Mouse (Mus musculus): ENCODE results near the gene Akap2.
"Not testable (repeated sequence)": the region's sequence is repeated elsewhere in the genome, so short reads cannot be mapped to it uniquely, and the experiment has no call there.

Gene Akap2

DNA sequence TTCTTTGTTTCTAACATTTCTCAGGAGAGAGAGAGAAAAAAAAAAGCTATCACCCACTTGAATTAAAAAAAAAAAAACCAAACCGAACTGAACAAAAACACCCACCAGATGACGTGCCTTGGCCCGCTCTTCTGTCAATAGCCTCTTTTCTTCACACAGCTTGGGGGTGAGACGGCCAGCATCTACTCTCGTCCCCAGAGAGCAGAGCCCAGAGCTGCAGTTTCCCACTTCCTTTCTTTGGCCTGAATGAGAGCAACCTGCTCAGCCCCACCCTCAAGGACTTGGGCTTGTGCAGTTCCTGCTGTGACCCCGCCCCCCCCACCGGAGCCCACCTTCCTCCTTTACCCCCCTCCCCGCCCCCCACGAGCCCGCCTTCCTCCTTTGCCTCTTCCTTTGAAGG lies 150.0 kb downstream of the Akap2 start:
- no peak for DNase-seq (ENCODE audit: low spot score)

DNA sequence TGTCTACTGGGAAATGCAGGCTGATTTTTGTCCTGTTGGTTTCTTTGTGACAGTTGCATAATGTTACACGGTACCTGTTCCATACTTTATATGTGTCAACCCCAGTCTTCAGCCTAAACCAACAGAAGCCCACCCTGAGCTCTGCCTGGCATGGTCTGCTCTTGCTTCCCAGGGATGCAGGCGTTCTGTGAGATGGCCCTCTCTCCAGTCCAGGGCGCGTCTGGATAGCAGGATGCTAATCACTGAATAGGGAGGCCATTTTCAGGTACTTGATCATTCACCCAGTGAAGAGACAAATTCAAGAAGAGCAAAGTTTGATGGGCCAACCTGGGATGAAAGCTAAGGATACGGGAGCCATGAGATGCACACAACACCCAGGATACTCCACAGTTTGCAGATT lies 161.7 kb downstream of the Akap2 start:
- no peak for DNase-seq (ENCODE audit: low spot score)

- no peak for DNase-seq (ENCODE audit: low spot score)
Measured at GRCm38 (mm10) chr4:57879804-57880357, 162.4 kb downstream of the Akap2 start.

- no peak for DNase-seq (ENCODE audit: low spot score)
Measured at GRCm38 (mm10) chr4:57883520-57884421, 166.3 kb downstream of the Akap2 start.

- no peak for DNase-seq (ENCODE audit: low spot score)
Measured at GRCm38 (mm10) chr4:57884511-57884910, 167.1 kb downstream of the Akap2 start.

DNA sequence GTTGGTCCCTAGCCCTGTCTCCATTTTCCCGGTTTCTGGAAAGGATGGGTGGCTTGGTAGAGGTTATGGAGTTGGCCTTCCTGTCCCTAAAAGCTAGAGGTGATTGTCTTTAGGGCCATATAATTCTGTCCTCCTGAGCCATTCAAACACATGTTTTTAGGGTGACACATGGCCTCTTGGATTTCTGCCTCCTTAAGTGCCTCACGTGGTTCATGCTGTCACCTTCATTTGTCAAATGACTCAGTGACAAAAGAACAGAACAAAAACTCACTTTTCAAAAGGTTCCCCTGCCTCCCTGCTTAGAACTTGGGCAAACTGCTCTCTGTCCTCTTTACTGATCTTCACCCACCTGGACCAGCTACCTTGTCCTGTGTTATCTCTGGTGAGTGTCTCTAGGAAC lies 167.7 kb downstream of the Akap2 start:
- no peak for DNase-seq (ENCODE audit: low spot score)

DNA sequence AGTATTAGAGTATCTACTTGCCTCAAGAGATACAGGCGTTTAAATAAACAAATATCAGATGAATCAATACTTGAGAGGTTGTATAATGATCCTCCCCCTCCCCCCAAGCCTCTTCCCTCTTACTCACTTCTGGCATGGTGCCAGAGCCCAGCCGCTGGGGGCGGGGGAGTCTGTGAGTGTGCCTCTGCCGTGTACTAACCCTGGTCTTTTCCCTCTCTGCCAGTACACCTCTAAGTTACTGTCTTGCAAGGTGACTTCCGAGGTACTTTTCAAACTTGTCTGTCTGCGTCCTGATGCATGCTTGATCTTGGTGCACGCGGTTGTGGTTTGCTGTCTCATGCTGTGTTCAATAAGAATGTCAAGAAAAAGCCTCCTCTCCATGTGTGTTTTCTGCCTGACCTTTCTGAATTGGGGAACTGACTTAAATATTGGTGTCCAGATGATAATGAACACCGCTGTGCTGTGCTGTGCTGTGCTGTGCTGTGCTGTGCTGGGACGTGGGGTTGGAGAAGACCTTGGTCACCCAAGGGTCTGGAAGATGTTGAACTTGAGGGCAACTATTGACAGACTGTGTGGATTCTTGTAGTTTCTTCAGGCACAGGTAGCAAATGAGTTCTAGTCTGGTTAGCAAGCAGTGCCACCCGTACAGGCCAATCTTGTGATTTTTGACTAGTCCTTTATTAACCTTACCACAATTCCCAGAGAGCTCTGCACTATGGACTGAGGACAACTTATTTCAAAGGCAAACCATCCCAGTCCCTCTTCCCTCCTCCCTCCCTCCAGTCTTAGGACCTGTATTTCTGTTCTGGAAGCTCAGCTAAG lies 168.8 kb downstream of the Akap2 start:
- no peak for DNase-seq (ENCODE audit: low spot score)

- DNase-seq (ENCODE audit: low spot score) = no peak
Measured at GRCm38 (mm10) chr4:57886888-57887230, 169.4 kb downstream of the Akap2 start.

GRCm38 (mm10) chr4:57888246-57888645 lies 170.8 kb downstream of the Akap2 start:
- no peak for DNase-seq (ENCODE audit: low spot score)

DNA sequence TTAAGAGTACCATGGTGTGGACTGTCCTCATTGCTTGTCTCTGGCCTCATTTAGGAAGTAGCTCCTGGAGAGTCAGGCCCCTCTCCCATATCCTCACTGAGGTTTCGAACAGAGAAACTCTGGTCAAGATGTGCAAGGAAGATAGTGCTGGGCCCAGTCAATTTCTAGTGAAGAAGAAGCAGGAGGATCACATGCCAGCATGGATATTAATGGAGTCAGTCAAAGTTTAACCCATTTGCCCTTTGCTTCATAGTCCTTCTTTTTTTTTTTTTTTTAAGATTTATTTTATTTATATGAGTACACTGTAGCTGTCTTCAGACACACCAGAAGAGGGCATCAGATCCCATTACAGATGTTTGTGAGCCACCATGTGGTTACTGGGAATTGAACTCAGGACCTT lies 171.5 kb downstream of the Akap2 start:
- DNase-seq (ENCODE audit: low spot score) = not testable (repeated sequence)

GRCm38 (mm10) chr4:57889773-57890172 lies 172.3 kb downstream of the Akap2 start:
- DNase-seq (ENCODE audit: low spot score) = no peak

DNA sequence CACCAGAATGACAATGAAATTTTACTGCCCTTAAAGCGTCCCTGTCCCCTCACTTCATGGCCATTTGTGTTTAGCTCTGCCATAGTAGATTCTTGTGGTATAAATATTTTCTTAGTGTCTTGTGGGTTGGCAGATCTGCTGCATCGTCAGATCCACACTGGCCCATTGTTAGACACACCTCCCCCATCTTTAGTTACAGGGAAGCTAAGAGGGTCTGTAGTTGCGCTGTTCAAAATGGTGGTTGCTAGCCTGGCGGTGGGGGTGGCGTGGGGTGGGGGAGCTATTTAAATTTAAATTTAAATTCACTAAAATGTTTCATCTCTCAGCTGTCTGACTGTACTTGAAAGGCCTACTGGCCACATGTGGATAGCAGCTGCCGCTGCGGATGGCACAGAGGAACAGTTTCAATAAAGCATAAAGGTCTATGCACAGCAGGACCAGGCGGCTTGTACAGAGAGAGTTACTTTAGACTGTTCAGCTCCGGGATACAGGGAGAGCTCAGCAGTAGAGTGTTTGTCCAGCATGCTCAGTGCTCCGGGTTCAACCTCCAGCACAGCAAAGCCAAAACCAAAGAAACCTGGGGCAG lies 174.6 kb downstream of the Akap2 start:
- no peak for DNase-seq (ENCODE audit: low spot score)

- no peak for DNase-seq (ENCODE audit: low spot score)
Measured at GRCm38 (mm10) chr4:57895140-57895539, 177.7 kb downstream of the Akap2 start.

GRCm38 (mm10) chr4:57895902-57896301 lies 178.4 kb downstream of the Akap2 start:
- no peak for DNase-seq (ENCODE audit: low spot score)

DNA sequence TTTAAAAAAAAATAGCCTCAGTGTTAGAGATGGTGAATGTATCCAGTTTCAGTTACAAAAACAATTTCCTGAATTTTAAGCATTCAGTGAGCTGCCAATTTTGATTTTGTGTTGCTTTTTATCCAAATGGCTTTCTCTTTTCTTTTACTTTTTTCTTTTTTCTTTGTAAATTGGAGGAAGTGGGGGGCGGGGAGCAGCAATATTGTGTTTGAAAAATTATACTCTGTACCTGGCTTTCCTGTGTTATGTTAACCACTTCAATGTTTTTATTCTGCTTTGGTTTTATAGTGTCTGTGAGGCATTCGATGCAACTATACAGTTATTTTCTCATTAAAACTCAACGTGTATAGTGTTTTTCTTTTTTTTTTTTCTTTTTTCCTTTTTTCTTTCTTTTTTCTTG lies 179.2 kb downstream of the Akap2 start:
- no peak for DNase-seq (ENCODE audit: low spot score)

GRCm38 (mm10) chr4:57901210-57901609 lies 183.8 kb downstream of the Akap2 start:
- no peak for DNase-seq (ENCODE audit: low spot score)

DNA sequence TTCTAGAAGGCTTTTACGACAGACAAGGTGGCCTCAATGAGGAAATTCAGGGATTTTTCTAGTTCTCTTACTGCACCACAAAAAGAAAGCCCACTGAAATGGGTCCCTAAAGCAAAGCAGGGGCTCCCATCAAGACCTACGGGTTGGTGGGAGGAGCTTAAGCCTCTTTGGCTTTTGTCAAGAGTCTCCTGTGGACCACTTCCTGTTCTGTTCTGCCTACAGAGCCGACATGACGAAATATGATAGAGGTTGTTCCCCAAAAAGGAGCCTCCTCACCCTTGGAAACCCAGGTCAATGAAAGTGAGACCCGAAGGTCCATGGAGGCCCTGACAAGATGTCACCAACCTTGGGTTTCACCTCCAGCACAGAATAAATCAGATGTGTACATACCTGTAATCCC lies 185.2 kb downstream of the Akap2 start:
- DNase-seq (ENCODE audit: low spot score) = no peak

- DNase-seq (ENCODE audit: low spot score) = no peak
Measured at GRCm38 (mm10) chr4:57904211-57904610, 186.8 kb downstream of the Akap2 start.

- DNase-seq (ENCODE audit: low spot score) = no peak
Measured at GRCm38 (mm10) chr4:57904638-57905037, 187.2 kb downstream of the Akap2 start.

DNA sequence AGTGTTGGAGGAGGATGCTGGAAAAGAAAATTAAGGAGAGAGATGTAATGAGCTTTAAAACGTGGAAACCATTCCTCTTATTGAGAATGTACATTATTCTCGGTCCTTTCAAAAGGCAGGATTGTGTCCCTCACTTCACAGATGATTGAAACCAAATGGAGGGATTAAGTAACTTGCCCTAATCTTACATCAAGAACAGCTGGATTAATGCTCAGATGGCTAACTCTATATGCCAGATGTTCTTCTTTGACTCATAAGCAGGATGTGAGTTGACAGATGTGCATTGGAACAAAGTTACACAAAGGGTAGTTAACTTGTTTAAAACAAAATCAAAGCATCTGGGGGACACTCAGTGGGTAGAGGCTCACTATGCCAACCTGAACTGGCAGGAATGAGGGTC lies 189.3 kb downstream of the Akap2 start:
- no peak for DNase-seq (ENCODE audit: low spot score)

DNA sequence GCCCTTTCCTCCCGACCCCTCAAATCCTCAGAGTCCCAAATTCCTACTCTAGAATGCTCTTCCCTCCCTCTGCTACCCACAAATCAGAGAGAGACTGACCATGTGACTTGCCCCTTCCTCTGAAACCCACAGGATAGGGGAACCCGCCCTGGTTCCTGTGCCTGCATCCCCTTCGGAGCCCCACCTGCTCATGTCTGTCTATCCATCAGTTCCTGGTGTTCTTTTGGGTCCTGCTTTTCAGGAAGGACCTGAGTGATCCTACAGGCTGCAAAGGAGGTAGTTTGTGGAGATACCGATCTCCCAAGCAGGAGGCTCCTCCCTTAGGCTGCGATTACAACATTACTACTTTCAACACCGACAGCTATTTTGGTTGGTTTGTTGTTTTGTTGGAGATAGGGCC lies 191.4 kb downstream of the Akap2 start:
- no peak for DNase-seq (ENCODE audit: low spot score)

- DNase-seq (ENCODE audit: low spot score) = no peak
Measured at GRCm38 (mm10) chr4:57913021-57913420, 195.6 kb downstream of the Akap2 start.
